Mouse (Mus musculus) lung, postnatal 0 days (tissue): ENCODE measurements around the gene Haao.

ENCODE experiments used
- CTCF ChIP-seq: IDR thresholded peaks from 2 replicates; pipeline ENCODE4 v1.5.1; 2016; ENCODE audit warnings: antibody characterized with exemption, mild to moderate bottlenecking
- EP300 ChIP-seq: IDR thresholded peaks from 2 replicates; pipeline ENCODE4 v1.6.1; 2016; ENCODE audit warnings: antibody characterized with exemption, mild to moderate bottlenecking, control low read depth

GRCm38 (mm10) chr17:83812200-83812944, 35.4 kb downstream of the Haao start:
- TF ChIP-seq CTCF (no peak), EP300 (no peak)
